Mouse (Mus musculus) limb, embryonic 14.5 days (tissue): ENCODE measurements around the gene Prdm11. TPM values are rescaled to one million over a fixed set of nuclear protein-coding genes. Genes with fewer than 3 reads are reported as not detected.

Experiments used
- ATAC-seq: fragments of 200-750 bp; cut with Nextera tagmentation; 2 replicates; pipeline ENCODE4 v1.8.0; 2017; ENCODE audit warnings: low read depth, moderate number of reproducible peaks, moderate TSS enrichment; ENCODE audit not compliant: low FRiP score
- DNase-seq: peaks from one replicate; pipeline ENCODE4 v3.0.0-alpha.2; 2015; ENCODE audit warnings: low spot score
- H3K27ac ChIP-seq: fragments of 300-500 bp; sonication (generic); replicated peaks from 2 replicates; pipeline ENCODE4 v1.5.1; 2014; ENCODE audit warnings: low read depth, mild to moderate bottlenecking, low read length, moderate library complexity, mixed read lengths
- H3K27me3 ChIP-seq: fragments of 300-500 bp; sonication (generic); 2 replicates; pipeline ENCODE4 v1.6.1; 2014; ENCODE audit warnings: low read length, mixed read lengths; ENCODE audit not compliant: control insufficient read depth, insufficient read depth
- H3K36me3 ChIP-seq: fragments of 300-500 bp; sonication (generic); 2 replicates; pipeline ENCODE4 v1.6.1; 2014; ENCODE audit warnings: mild to moderate bottlenecking, low read length, moderate library complexity, mixed read lengths; ENCODE audit not compliant: control insufficient read depth, insufficient read depth
- H3K4me1 ChIP-seq: fragments of 300-500 bp; sonication (generic); 2 replicates; pipeline ENCODE4 v1.6.1; 2014; ENCODE audit warnings: antibody characterized with exemption, low read length, mixed read lengths; ENCODE audit not compliant: control insufficient read depth, insufficient read depth
- H3K4me2 ChIP-seq: fragments of 300-500 bp; sonication (generic); replicated peaks from 2 replicates; pipeline ENCODE4 v1.6.1; 2014; ENCODE audit warnings: low read depth, mild to moderate bottlenecking, low read length, moderate library complexity; ENCODE audit not compliant: severe bottlenecking
- H3K4me3 ChIP-seq: fragments of 300-500 bp; sonication (generic); replicated peaks from 2 replicates; pipeline ENCODE4 v1.5.1; 2014; ENCODE audit warnings: low read length
- H3K9ac ChIP-seq: fragments of 300-500 bp; sonication (generic); 2 replicates; pipeline ENCODE4 v1.6.1; 2014; ENCODE audit warnings: mild to moderate bottlenecking, low read depth, low read length, moderate library complexity; ENCODE audit not compliant: severe bottlenecking
- H3K9me3 ChIP-seq: fragments of 300-500 bp; sonication (generic); 2 replicates; pipeline ENCODE4 v1.6.1; 2016; ENCODE audit warnings: low read length; ENCODE audit not compliant: control insufficient read depth
- POLR2A ChIP-seq: fragments of 200-500 bp; IDR thresholded peaks from 2 replicates; pipeline ENCODE4 v1.8.0; 2012; ENCODE audit warnings: inconsistent platforms, mild to moderate bottlenecking, moderate library complexity, borderline replicate concordance; ENCODE audit not compliant: insufficient read depth, insufficient read length; ENCODE audit errors: extremely low read depth
- WGBS: fragments of 180-500 bp; shearing (Covaris S2); extraction: QIAGEN DNeasy Blood & Tissue Kit; methylation state at CpG from one replicate; pipeline ENCODE4 v1.1.7; 2014; 5-methylcytosine and 5-hydroxymethylcytosine counted together
- polyA plus RNA-seq, 2 experiments: library from polyadenylated mRNA; depleted of rRNA in 1 of 2; stranded (reverse) in 1 of 2; unstranded in 1 of 2; fragments of >200 nt; fragmentation: Nextera tagmentation in 1 of 2; extraction: Ambion mirVana in 1 of 2; gene quantifications; 2 replicates each; pipeline versions ENCODE4 v1.2.1 to v1.2.3; 2012 to 2014

The Prdm11 gene
- polyA plus RNA-seq, 2 experiments: 6.5 to 24.4 TPM

DNA sequence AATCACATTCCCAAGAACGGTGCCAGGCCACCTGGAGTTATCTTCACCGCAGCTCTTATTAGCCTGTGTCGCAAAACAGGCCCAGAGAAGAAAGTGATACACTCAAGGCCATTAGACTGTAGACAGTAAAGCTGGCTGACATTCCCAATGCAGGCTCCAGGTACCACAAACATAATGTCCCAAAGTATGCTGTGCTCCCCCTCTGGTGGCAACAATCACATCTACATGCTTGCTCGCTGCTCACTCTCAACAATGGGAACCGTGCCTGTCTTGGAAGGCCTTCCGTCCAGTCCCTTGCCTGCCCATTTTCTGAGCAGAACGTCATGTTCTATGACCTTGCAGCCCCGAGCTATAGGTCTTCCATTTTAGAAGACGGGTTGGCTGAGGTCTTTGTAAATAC, 34.0 kb downstream of the Prdm11 start:
- H3K9me3 ChIP-seq: no peaks in the 10 kb centered on the region
- ATAC-seq: no peak

DNA sequence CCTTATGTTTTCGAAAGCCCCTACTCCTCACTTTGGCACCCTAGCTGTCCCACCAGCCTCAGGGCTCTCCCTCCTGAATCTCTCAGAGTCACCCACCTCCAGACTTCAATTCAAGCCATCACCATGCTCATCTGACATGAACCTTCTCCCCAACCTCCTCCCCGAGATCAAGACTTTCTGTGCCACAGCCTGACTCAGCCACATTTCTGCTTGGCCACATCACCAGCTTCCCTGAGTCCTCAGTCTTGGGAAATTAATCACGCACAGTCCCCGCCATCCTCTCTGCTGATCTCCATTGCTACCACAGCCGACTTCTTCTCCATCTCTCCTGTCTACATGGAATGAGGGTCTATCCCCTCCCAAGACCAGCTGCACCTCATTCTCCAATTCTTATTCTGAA, 34.5 kb downstream of the Prdm11 start:
- DNase-seq (no peak), ATAC-seq (no peak)
- Histone ChIP-seq H3K4me1 (peaks cover 19% of the 10 kb centered on the region), H3K9me3 (no peaks in the 10 kb centered on the region), H3K36me3 (peaks cover 40% of the 10 kb centered on the region), H3K27me3 (no peaks in the 10 kb centered on the region), H3K9ac (no peak overlapping the region), H3K27ac (no peak overlapping the region), H3K4me2 (no peak overlapping the region), H3K4me3 (no peak overlapping the region)
- 95% methylated on average over 5 of the region's 5 CpGs for WGBS
- no peak for TF ChIP-seq POLR2A

More for the DNA sequence above, 34.0 kb downstream of the Prdm11 start:
- 89% methylated on average over 9 of the region's 9 CpGs for WGBS
- H3K4me2 ChIP-seq: no peak overlapping the region
- no peaks in the 10 kb centered on the region for H3K27me3 ChIP-seq
- no peak for DNase-seq
- H3K36me3 ChIP-seq: peaks cover 40% of the 10 kb centered on the region
- H3K9ac ChIP-seq: no peak overlapping the region
- no peak for TF ChIP-seq POLR2A
- no peak overlapping the region for H3K4me3 ChIP-seq
- H3K4me1 ChIP-seq: peaks cover 19% of the 10 kb centered on the region
- no peak overlapping the region for H3K27ac ChIP-seq

DNA sequence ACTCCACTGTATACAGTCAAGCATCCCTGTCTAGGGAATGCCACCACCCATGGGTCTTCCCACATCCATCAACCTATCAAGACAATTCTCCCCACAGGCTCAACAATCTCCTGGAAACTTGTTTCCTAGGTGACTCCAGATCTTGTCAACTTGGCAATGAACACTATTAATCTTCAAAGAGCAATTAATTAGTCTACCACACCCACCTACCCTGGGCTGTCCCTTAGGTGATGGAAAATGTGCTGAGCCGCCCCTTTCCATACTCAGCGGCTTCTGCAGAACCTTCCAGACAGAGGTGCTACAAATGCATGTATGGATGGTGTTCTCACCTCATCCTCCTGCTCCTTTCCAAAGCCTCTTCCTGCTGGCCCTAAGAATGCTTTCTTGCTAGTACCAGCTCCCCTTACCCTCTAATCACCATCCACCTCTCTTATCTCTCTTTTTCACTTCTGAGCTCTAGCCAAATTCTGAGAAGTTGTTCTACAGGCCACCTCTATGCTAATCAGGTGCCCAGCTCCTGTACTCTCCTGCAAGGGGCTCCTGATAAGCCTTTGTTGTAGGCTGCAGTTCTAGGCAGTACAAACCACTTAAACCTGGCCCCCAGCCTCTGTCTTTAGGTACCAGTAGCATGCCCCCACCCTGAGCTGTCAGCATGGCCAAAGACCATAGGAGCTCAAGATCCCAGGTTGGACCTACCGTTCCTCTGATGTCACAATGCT, 37.8 kb downstream of the Prdm11 start:
- H3K4me3 ChIP-seq: no peak overlapping the region
- 89% methylated on average over 3 of the region's 3 CpGs for WGBS
- no peaks in the 10 kb centered on the region for H3K27me3 ChIP-seq
- H3K9me3 ChIP-seq: no peaks in the 10 kb centered on the region
- no peak for TF ChIP-seq POLR2A
- no peak overlapping the region for H3K4me2 ChIP-seq
- H3K9ac ChIP-seq: no peak overlapping the region
- H3K27ac ChIP-seq: no peak overlapping the region
- peaks cover 54% of the 10 kb centered on the region for H3K36me3 ChIP-seq
- ATAC-seq: no peak
- no peak for DNase-seq
- peaks cover 7% of the 10 kb centered on the region for H3K4me1 ChIP-seq

DNA sequence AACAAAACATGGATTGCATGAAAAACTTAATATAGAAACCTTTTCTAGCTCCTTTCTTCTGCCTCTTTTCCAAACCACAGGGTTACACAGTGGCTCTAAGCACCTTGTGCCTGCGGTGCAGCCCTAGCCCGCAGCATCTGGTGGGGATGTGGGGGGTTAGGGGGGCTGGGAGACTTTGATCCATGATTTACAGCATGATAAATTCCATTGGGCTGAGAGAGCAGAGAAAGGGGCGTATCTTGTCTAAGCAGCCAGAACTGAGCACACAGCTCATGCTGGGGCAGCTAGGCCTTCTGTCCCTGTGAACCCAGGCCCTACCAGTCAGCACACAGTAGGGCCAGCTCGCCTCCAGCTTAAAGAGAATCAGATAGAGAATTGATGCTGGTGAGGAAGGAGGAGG, 40.9 kb downstream of the Prdm11 start:
- Histone ChIP-seq H3K27ac (peak overlapping the region; percentile 55; the same call in 1 of the 2 replicates), H3K9ac (0 out of 2 replicates have a peak overlapping the region, but pooled peaks have one; percentile 0), H3K36me3 (peaks cover 49% of the 10 kb centered on the region), H3K4me2 (no peak overlapping the region), H3K27me3 (no peaks in the 10 kb centered on the region), H3K4me1 (peaks cover 18% of the 10 kb centered on the region), H3K9me3 (no peaks in the 10 kb centered on the region), H3K4me3 (no peak overlapping the region)
- ATAC-seq (peak; percentile 85), DNase-seq (peak; percentile 73)
- TF ChIP-seq POLR2A: no peak
- WGBS: 6% methylated on average over 4 of the region's 4 CpGs

DNA sequence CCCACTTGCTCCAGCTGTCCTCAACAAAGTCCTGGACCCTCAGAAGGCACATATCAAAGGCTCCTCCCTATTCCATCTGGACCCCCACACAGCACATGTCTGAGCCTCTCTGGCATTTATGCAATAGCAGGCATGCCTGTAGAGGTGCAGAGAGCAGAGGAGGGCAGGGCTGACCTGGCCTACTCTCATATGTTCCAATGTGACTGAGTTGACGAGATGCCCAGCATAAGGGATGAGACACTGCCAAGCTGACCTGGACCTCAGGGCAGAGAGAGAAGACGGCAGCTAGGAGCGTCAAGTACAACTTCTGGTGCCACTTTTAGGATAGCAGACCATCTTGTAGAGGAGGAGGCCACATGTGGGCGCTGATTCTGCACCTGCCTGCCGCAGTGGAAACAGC, 54.0 kb downstream of the Prdm11 start:
- 88% methylated on average over 5 of the region's 5 CpGs for WGBS
- H3K36me3 ChIP-seq: peaks cover 54% of the 10 kb centered on the region
- ATAC-seq (no peak), DNase-seq (no peak)
- TF ChIP-seq POLR2A: no peak
- H3K4me3 ChIP-seq: no peak overlapping the region
- no peak overlapping the region for H3K4me2 ChIP-seq
- 0 out of 2 replicates have a peak, but pooled peaks cover 5% of the 10 kb centered on the region for H3K9me3 ChIP-seq
- no peak overlapping the region for H3K27ac ChIP-seq
- H3K27me3 ChIP-seq: no peaks in the 10 kb centered on the region
- H3K9ac ChIP-seq: no peak overlapping the region
- H3K4me1 ChIP-seq: peaks cover 19% of the 10 kb centered on the region

DNA sequence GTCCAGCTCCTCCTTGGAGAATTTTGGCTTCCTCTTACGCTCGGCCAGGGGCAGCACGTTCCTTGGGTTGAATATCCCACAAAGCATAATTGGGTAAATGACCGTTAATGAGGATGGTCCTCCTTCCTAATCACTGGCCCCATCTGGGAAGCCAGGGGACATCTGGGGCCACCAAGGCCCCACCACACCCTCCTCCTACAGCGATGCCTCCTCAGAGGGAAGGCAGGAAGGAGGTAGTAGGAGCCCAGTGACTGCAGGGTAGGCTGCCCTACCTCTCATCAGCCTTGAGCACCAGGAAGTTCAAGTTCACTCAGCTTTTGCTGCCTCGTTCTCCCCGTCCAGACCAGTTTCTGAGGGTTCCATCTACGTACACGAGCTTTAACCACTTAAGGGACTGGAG, 56.4 kb downstream of the Prdm11 start:
- peaks cover 19% of the 10 kb centered on the region for H3K4me1 ChIP-seq
- no peak overlapping the region for H3K9ac ChIP-seq
- WGBS: 80% methylated on average over 9 of the region's 9 CpGs
- H3K36me3 ChIP-seq: peaks cover 73% of the 10 kb centered on the region
- TF ChIP-seq POLR2A: no peak
- H3K27me3 ChIP-seq: no peaks in the 10 kb centered on the region
- DNase-seq (no peak), ATAC-seq (no peak)
- H3K27ac ChIP-seq: no peak overlapping the region
- H3K4me2 ChIP-seq: no peak overlapping the region
- H3K4me3 ChIP-seq: no peak overlapping the region
- no peaks in the 10 kb centered on the region for H3K9me3 ChIP-seq
